Mouse (Mus musculus): Measurements from ENCODE around the gene Gm49630. TPM values are rescaled to one million over a fixed set of nuclear protein-coding genes. Genes with fewer than 3 reads are reported as not detected.
"Not testable (repeated sequence)": the region's sequence is repeated elsewhere in the genome, so short reads cannot be mapped to it uniquely, and the experiment has no call there.

The Gm49630 gene
- polyA plus RNA-seq (2012), result not detected in 2 replicates

- not testable (repeated sequence) for TF ChIP-seq GATA1 (IDR thresholded peaks at IDR 0.05; ENCODE audit: low read length)
Observed at GRCm38 (mm10) chr17:7371879-7372278, at the start of gene Gm49630. Gm49630 (minus strand) TSS chr17:7371979.

- not testable (repeated sequence) for TF ChIP-seq GATA1 (IDR thresholded peaks at IDR 0.05; ENCODE audit: low read length)
Observed at GRCm38 (mm10) chr17:7385364-7385763, 13.6 kb upstream of the Gm49630 start, which contains the start of gene Unc93a2. Unc93a2 (minus strand) TSS chr17:7385464.

- not testable (repeated sequence) for TF ChIP-seq GATA1 (IDR thresholded peaks at IDR 0.05; ENCODE audit: low read length)
Observed at GRCm38 (mm10) chr17:7352596-7352995, 19.2 kb downstream of the Gm49630 start, which contains the start of gene Ttll2. Ttll2 (minus strand) TSS chr17:7352696.

GRCm38 (mm10) chr17:7324346-7324745 is 47.4 kb downstream of the Gm49630 start, which contains the start of gene Tcp10a:
Tcp10a (plus strand) TSS chr17:7324646.
- TF ChIP-seq GATA1 (IDR thresholded peaks at IDR 0.05; ENCODE audit: low read length), result not testable (repeated sequence)

Other genes with a start within 250 kb of the Gm49630 start
- gene Rps6ka2, start 201.9 kb downstream of the Gm49630 start, polyA plus RNA-seq (2012), result 0.02 TPM in 1 of 2 replicates, not detected in the other
- gene Tcp10a, start 47.3 kb downstream of the Gm49630 start, polyA plus RNA-seq (2012), result not detected in 2 replicates
- gene Ttll2, start 19.3 kb downstream of the Gm49630 start, polyA plus RNA-seq (2012), result not detected in 2 replicates
- not detected in 2 replicates for gene Unc93a2, start 13.5 kb upstream of the Gm49630 start, polyA plus RNA-seq (2012)

Data from G1E-ER4 (cell line).